Mouse (Mus musculus) MN1 (cell line): ENCODE data around the gene Cxcr1.

Experiments used
- DNase-seq: peaks from one replicate; pipeline ENCODE4 v3.0.0-alpha.2; 2016; ENCODE audit warnings: low spot score

Cxcr1 gene

GRCm38 (mm10) chr1:74194445-74194844, at the start of gene Cxcr1:
Gene Cxcr1, minus strand, starts transcription at chr1:74194631.
- DNase-seq: no peak

GRCm38 (mm10) chr1:74240832-74241231, 46.4 kb upstream of the Cxcr1 start:
- no peak for DNase-seq

GRCm38 (mm10) chr1:74240311-74240710, 45.9 kb upstream of the Cxcr1 start:
- DNase-seq: peak; percentile 91

- no peak for DNase-seq
Observed at GRCm38 (mm10) chr1:74239618-74240017, 45.2 kb upstream of the Cxcr1 start.

- DNase-seq: no peak
Observed at GRCm38 (mm10) chr1:74239162-74239561, 44.7 kb upstream of the Cxcr1 start.

GRCm38 (mm10) chr1:74238136-74238535, 43.7 kb upstream of the Cxcr1 start:
- DNase-seq: no peak

GRCm38 (mm10) chr1:74237671-74238070, 43.2 kb upstream of the Cxcr1 start:
- no peak for DNase-seq

- peak; percentile 46 for DNase-seq
Observed at GRCm38 (mm10) chr1:74236590-74237317, 42.3 kb upstream of the Cxcr1 start.

- peak; percentile 99 for DNase-seq
Observed at GRCm38 (mm10) chr1:74235938-74236589, 41.6 kb upstream of the Cxcr1 start, which contains the start of gene Arpc2. Gene Arpc2, plus strand, starts transcription at chr1:74236084.

GRCm38 (mm10) chr1:74230992-74231391, 36.6 kb upstream of the Cxcr1 start:
- no peak for DNase-seq

GRCm38 (mm10) chr1:74229942-74230341, 35.5 kb upstream of the Cxcr1 start:
- no peak for DNase-seq

GRCm38 (mm10) chr1:74227317-74227716, 32.9 kb upstream of the Cxcr1 start:
- no peak for DNase-seq

GRCm38 (mm10) chr1:74219922-74220321, 25.5 kb upstream of the Cxcr1 start:
- no peak for DNase-seq

GRCm38 (mm10) chr1:74208941-74209340, 14.5 kb upstream of the Cxcr1 start:
- no peak for DNase-seq

- DNase-seq: no peak
Observed at GRCm38 (mm10) chr1:74207906-74208305, 13.5 kb upstream of the Cxcr1 start.

- DNase-seq: no peak
Observed at GRCm38 (mm10) chr1:74206642-74207041, 12.2 kb upstream of the Cxcr1 start.

- DNase-seq: peak; percentile 68
Observed at GRCm38 (mm10) chr1:74205881-74206280, 11.4 kb upstream of the Cxcr1 start.

- DNase-seq: no peak
Observed at GRCm38 (mm10) chr1:74203457-74203856, 9.0 kb upstream of the Cxcr1 start.

- DNase-seq: no peak
Observed at GRCm38 (mm10) chr1:74201048-74201844, 6.8 kb upstream of the Cxcr1 start.

- DNase-seq: no peak
Observed at GRCm38 (mm10) chr1:74199046-74199445, 4.6 kb upstream of the Cxcr1 start.

- no peak for DNase-seq
Observed at GRCm38 (mm10) chr1:74197726-74198470, 3.5 kb upstream of the Cxcr1 start.
